Comparison of ENCODE assay signal across 24 mouse cellular contexts in genomic region chr19:29653768-29654265, GRCm38 (mm10). TPM values are rescaled to one million over a fixed set of nuclear protein-coding genes. Genes with fewer than 3 reads are reported as not detected.
DNase-seq lines count a peak whose midpoint lies in the region; TF ChIP-seq lines count a peak whose summit lies in the region.
"Had no signal": no experiment of that assay in that cellular context is flagged by ENCODE, and none has a peak within 500 bp of the region (broad histone marks: within the 10 kb centered on the region; RNA-seq: fewer than 3 reads in every experiment).

No protein-coding gene starts in this region.

- 87% methylated on average over 9 of the region's 9 CpGs for WGBS in hindbrain, embryonic 10.5 days

- no peaks in the 10 kb centered on the region for H3K36me3 ChIP-seq in hindbrain, embryonic 10.5 days
- H3K36me3 ChIP-seq: embryonic facial prominence, embryonic 13.5 days; G1E; heart, embryonic 13.5 days; hindbrain, embryonic 12.5 days had no signal

- peak overlapping the region; percentile 50 for H3K27ac ChIP-seq in embryonic fibroblast, embryonic 13.5 days (ENCODE audit: insufficient read depth, low read length)
- no peak overlapping the region for H3K27ac ChIP-seq in hindbrain, embryonic 10.5 days
- H3K27ac ChIP-seq: embryonic facial prominence, embryonic 13.5 days; forebrain, embryonic 13.5 days; heart, embryonic 13.5 days; hindbrain, embryonic 12.5 days had no signal

- H3K27me3 ChIP-seq in hindbrain, embryonic 10.5 days (ENCODE audit: insufficient read depth, poor library complexity, severe bottlenecking) = no peaks in the 10 kb centered on the region
- H3K27me3 ChIP-seq: embryonic facial prominence, embryonic 13.5 days; forebrain, embryonic 13.5 days; hindbrain, embryonic 12.5 days had no signal

- no peak for TF ChIP-seq CTCF in embryonic fibroblast, embryonic 13.5 days (IDR thresholded peaks at IDR 0.05; ENCODE audit: borderline replicate concordance, insufficient read depth, low read length)

- no peak for TF ChIP-seq POLR2A in embryonic fibroblast, embryonic 13.5 days (IDR thresholded peaks at IDR 0.05; ENCODE audit: low read depth, low read length)

- H3K4me3 ChIP-seq in embryonic fibroblast, embryonic 13.5 days (ENCODE audit: insufficient read depth, low read length) = no peak overlapping the region
- H3K4me3 ChIP-seq in hindbrain, embryonic 10.5 days = no peak overlapping the region
- H3K4me3 ChIP-seq: embryonic facial prominence, embryonic 13.5 days; forebrain, embryonic 13.5 days; heart, embryonic 13.5 days; hindbrain, embryonic 12.5 days had no signal

- H3K4me1 ChIP-seq in embryonic fibroblast, embryonic 13.5 days (ENCODE audit: control insufficient read depth, insufficient read depth, low read length) = peaks cover 22% of the 10 kb centered on the region
- peaks cover 6% of the 10 kb centered on the region; the same call in 1 of the 2 replicates for H3K4me1 ChIP-seq in hindbrain, embryonic 10.5 days (replicated peaks)
- H3K4me1 ChIP-seq: forebrain, embryonic 13.5 days; heart, embryonic 13.5 days; hindbrain, embryonic 12.5 days had no signal

- no peaks in the 10 kb centered on the region for H3K9me3 ChIP-seq in hindbrain, embryonic 10.5 days
- H3K9me3 ChIP-seq: embryonic facial prominence, embryonic 13.5 days; forebrain, embryonic 13.5 days; G1E; heart, embryonic 13.5 days; hindbrain, embryonic 12.5 days had no signal

- peak; percentile 79 for DNase-seq in 3T3-L1 (ENCODE audit: low read depth, low spot score)
- peak; percentile 7 for DNase-seq in ES-CJ7 (ENCODE audit: low read depth, low spot score)
- DNase-seq in liver = no peak
- no peak for DNase-seq in hindbrain, embryonic 10.5 days (ENCODE audit: low spot score)
- no peak for DNase-seq in ovary, postnatal 36 days (ENCODE audit: low spot score)
- DNase-seq: adrenal gland, postnatal 14 days; B cell, adult 2 months; cerebellum, adult 18-20 months; cerebellum, adult 9-11 months; cerebellum, postnatal 36 days; forebrain, postnatal 0 days; gastrocnemius, postnatal 14 days; heart, postnatal 36 days had no signal

RNA-seq across cellular contexts. Expression of gene Ermp1, which starts 5.6 kb away (rescaled TPM):
- polyA plus RNA-seq in embryonic fibroblast, embryonic 13.5 days (2011; ENCODE audit: insufficient read length, low read depth, missing spikeins) = 25.1 and 29.4 TPM in 2 replicates
- 12.8 and 16.1 TPM in 2 replicates for polyA plus RNA-seq in hindbrain, embryonic 10.5 days (2016; fragmentation: Nextera tagmentation; extraction: Ambion mirVana)

RNA-seq across cellular contexts. Expression of gene Mlana, which starts 43.8 kb away (rescaled TPM):
- not detected in 2 replicates for polyA plus RNA-seq in embryonic fibroblast, embryonic 13.5 days (2011; ENCODE audit: insufficient read length, low read depth, missing spikeins)
- polyA plus RNA-seq in hindbrain, embryonic 10.5 days (2016; fragmentation: Nextera tagmentation; extraction: Ambion mirVana) = 0.26 and 0.60 TPM in 2 replicates
- polyA plus RNA-seq: activated CD4-positive, CD25-positive, alpha-beta regulatory T cell, adult 4 months; CD4-positive, CD25-positive, alpha-beta regulatory T cell, adult 4 months; forebrain, embryonic 13.5 days; forebrain, postnatal 0 days; G1E; gonadal fat pad, adult 2 months; hindbrain, embryonic 12.5 days; hindbrain, embryonic 16.5 days; inflammation-experienced regulatory T-cells, adult 6 months had no signal

Comparison
In these comparisons a context has a peak if more than half of its experiments do, and no peak if none do; other contexts are left out.
1. DNase-seq: peak in 3T3-L1 (single experiment) and ES-CJ7 (single experiment); none in liver (single experiment), hindbrain, embryonic 10.5 days (single experiment) and ovary, postnatal 36 days (single experiment).